Mouse (Mus musculus) hindbrain, embryonic 15.5 days (tissue): ENCODE measurements around the gene Hip1. TPM values are rescaled to one million over a fixed set of nuclear protein-coding genes. Genes with fewer than 3 reads are reported as not detected.
"Not testable (repeated sequence)": the region's sequence is repeated elsewhere in the genome, so short reads cannot be mapped to it uniquely, and the experiment has no call there.

Experiments
- ATAC-seq: fragments of 200-750 bp; cut with Nextera tagmentation; 2 replicates; pipeline ENCODE4 v1.8.0; 2017; ENCODE audit warnings: low read depth, moderate number of reproducible peaks, moderate TSS enrichment; ENCODE audit not compliant: low FRiP score
- H3K27ac ChIP-seq: fragments of 300-500 bp; sonication (generic); replicated peaks from 2 replicates; pipeline ENCODE4 v1.5.1; 2015; ENCODE audit warnings: mild to moderate bottlenecking, inconsistent platforms
- H3K27me3 ChIP-seq: fragments of 300-500 bp; sonication (generic); 2 replicates; pipeline ENCODE4 v1.6.1; 2015; ENCODE audit warnings: control low read depth, inconsistent platforms
- H3K36me3 ChIP-seq: fragments of 300-500 bp; sonication (generic); 2 replicates; pipeline ENCODE4 v1.6.1; 2015; ENCODE audit warnings: control low read depth, inconsistent platforms
- H3K4me1 ChIP-seq: fragments of 300-500 bp; sonication (generic); replicated peaks from 2 replicates; pipeline ENCODE4 v1.6.1; 2015; ENCODE audit warnings: control low read depth, inconsistent platforms
- H3K4me2 ChIP-seq: fragments of 300-500 bp; sonication (generic); 2 replicates; pipeline ENCODE4 v1.6.1; 2015; ENCODE audit warnings: moderate library complexity, mild to moderate bottlenecking, inconsistent platforms
- H3K4me3 ChIP-seq: fragments of 300-500 bp; sonication (generic); 2 replicates; pipeline ENCODE4 v1.5.1; 2015; ENCODE audit warnings: mild to moderate bottlenecking, inconsistent platforms
- H3K9ac ChIP-seq: fragments of 300-500 bp; sonication (generic); 2 replicates; pipeline ENCODE4 v1.6.1; 2015; ENCODE audit warnings: inconsistent platforms
- H3K9me3 ChIP-seq: fragments of 300-500 bp; sonication (generic); 2 replicates; pipeline ENCODE4 v1.6.1; 2016; ENCODE audit warnings: control low read depth, inconsistent platforms
- WGBS: fragments of 180-500 bp; shearing (Covaris S2); methylation state at CpG from one replicate; pipeline ENCODE4 v1.1.7; 2015; 5-methylcytosine and 5-hydroxymethylcytosine counted together
- polyA plus RNA-seq: library from polyadenylated mRNA; unstranded; fragments of >200 nt; fragmentation: Nextera tagmentation; extraction: Ambion mirVana; gene quantifications from 2 replicates; pipeline ENCODE4 v1.2.1, GENCODE M21; 2015

Gene Hip1
- polyA plus RNA-seq, 1 experiment from 2014 or later, result 39.1 TPM

DNA sequence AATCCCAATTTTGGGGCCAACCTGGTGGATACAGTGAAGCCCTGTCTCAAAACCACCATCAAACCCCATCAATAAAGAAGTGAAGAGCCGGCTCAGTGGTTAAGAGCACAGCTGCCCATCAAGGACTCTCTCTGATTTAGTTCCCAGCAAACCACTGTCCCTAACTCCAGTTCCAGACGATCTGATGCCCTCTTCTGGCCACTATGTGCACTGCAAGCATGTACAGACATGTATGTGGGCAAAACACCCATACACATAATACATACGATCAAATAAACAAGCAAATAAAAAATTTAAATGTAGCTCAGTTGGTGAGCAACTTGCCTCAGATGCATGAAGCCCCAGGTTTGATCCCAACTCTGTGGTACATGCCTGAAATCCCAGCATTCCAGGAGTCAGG lies 85.4 kb downstream of the Hip1 start:
- no peak for ATAC-seq
- Histone ChIP-seq H3K36me3 (peaks cover 28% of the 10 kb centered on the region), H3K4me2 (no peak overlapping the region), H3K27me3 (no peaks in the 10 kb centered on the region), H3K9ac (no peak overlapping the region), H3K4me1 (peaks cover 14% of the 10 kb centered on the region), H3K4me3 (no peak overlapping the region), H3K27ac (no peak overlapping the region), H3K9me3 (no peaks in the 10 kb centered on the region)
- 81% methylated on average over 3 of the region's 3 CpGs for WGBS

DNA sequence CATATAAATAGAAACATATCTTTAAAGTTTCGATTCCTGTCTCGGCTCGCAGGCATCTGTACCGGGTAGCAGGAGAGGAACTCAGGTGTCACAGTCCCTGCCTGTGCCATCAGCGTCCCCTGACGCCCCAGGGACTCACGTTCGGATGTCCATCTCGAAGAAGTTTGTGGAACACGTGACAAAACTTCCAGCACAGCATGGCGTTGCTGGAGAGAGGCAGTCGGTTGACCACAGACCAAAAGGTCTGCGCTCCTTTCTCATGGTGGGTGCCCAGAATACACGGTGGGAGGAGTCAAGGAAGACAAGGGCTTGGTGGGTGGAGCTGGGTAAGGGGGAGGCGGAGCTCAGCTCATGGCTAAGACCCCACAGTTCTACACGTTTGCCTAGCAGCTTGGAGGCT lies 87.0 kb downstream of the Hip1 start:
- Histone ChIP-seq H3K4me2 (no peak overlapping the region), H3K36me3 (peaks cover 35% of the 10 kb centered on the region), H3K27me3 (no peaks in the 10 kb centered on the region), H3K27ac (no peak overlapping the region), H3K9me3 (no peaks in the 10 kb centered on the region), H3K9ac (no peak overlapping the region), H3K4me3 (no peak overlapping the region), H3K4me1 (peaks cover 14% of the 10 kb centered on the region)
- ATAC-seq, result no peak
- WGBS, result 93% methylated on average over 16 of the region's 16 CpGs

DNA sequence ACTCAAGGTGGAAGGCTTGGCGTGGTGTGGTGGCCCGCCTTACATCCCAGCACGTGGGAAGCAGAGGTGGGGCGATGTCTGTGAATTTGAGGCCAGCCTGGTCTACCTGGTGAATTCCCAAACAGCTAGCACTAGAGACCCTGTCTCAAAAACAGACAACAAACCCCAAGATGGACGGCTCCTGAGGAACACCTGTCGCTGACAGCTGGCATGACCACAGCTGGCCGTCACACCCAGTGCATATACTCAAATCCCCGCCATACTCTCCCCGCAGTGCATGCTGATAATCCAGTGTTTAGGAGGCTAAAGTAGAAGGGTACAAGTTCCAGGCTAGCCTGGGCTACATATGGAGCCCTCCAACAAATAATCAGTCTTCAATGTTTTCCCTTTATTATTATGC lies 88.4 kb downstream of the Hip1 start:
- Histone ChIP-seq H3K27me3 (no peaks in the 10 kb centered on the region), H3K27ac (no peak overlapping the region), H3K9ac (no peak overlapping the region), H3K4me2 (no peak overlapping the region), H3K9me3 (no peaks in the 10 kb centered on the region), H3K4me1 (peaks cover 14% of the 10 kb centered on the region), H3K36me3 (peaks cover 35% of the 10 kb centered on the region), H3K4me3 (no peak overlapping the region)
- WGBS, result 96% methylated on average over 9 of the region's 9 CpGs
- no peak for ATAC-seq

DNA sequence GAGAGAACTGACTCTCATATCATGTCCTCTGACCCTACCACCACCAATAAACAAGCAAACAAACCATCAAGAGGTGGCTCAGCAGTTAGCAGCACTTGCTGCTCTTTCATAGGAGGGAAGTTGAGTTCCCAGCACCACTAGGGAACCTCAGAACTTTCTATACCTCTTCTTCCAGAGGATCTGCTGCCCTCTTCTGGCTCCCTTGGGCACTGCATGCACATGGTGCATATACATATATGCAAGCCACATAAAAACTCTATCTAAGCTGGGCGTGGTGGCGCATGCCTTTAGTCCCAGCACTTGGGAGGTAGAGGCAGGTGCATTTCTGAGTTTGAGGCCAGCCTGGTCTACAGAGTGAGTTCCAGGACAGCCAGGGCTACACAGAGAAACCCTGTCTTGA lies 90.7 kb downstream of the Hip1 start:
- Histone ChIP-seq H3K36me3 (peaks cover 52% of the 10 kb centered on the region), H3K27me3 (no peaks in the 10 kb centered on the region), H3K9ac (no peak overlapping the region), H3K4me1 (0 out of 2 replicates have a peak, but pooled peaks cover 4% of the 10 kb centered on the region), H3K4me2 (no peak overlapping the region), H3K4me3 (no peak overlapping the region), H3K9me3 (no peaks in the 10 kb centered on the region), H3K27ac (no peak overlapping the region)
- WGBS, result 98% methylated on average over 2 of the region's 2 CpGs
- no peak for ATAC-seq

DNA sequence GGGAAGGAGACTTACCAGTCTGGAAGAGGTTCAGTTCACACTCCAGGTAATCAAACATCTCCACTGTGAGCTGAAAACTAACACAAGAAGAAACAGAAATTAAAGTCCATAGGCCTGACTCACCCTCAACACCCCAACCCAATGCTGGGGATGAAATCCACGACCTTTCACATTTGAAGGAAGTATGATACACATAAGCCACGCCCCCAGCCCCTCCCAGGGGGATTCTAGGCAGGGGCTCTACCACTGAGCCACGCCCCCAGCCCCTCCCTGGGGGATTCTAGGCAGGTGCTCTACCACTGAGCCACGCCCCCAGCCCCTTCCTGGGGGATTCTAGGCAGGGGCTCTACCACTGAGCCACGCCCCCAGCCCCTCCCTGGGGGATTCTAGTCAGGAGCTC lies 93.4 kb downstream of the Hip1 start:
- H3K36me3 ChIP-seq, result peaks cover 50% of the 10 kb centered on the region
- not testable (repeated sequence) for H3K27me3 ChIP-seq, H3K4me3 ChIP-seq, H3K4me2 ChIP-seq, H3K9ac ChIP-seq, H3K27ac ChIP-seq, ATAC-seq, H3K4me1 ChIP-seq, H3K9me3 ChIP-seq
- 91% methylated on average over 5 of the region's 5 CpGs for WGBS

DNA sequence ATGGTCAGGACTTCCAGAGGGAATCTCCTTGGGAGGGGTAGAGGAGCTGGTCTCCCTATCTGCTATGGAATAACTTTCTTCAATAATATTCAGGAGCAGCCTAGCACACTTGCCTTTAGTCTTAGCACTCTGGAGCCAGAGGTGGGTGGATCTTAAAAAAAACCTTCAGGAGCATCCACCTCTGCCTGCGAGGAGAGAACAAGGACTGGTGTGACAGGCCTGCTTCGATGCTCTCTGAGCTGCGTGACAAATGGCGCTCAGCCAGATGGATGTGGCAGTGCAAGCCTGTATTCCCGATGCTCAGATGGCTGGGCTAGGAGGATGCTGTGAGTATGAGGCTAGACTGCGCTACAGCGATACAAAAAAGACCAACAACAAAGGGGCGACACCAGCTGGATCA lies 93.8 kb downstream of the Hip1 start:
- no peaks in the 10 kb centered on the region for H3K27me3 ChIP-seq
- H3K9ac ChIP-seq, result no peak overlapping the region
- no peaks in the 10 kb centered on the region for H3K9me3 ChIP-seq
- H3K27ac ChIP-seq, result no peak overlapping the region
- WGBS, result 69% methylated on average over 8 of the region's 8 CpGs
- no peak overlapping the region for H3K4me3 ChIP-seq
- 0 out of 2 replicates have a peak, but pooled peaks cover 4% of the 10 kb centered on the region for H3K4me1 ChIP-seq
- peaks cover 50% of the 10 kb centered on the region for H3K36me3 ChIP-seq
- no peak for ATAC-seq
- no peak overlapping the region for H3K4me2 ChIP-seq

DNA sequence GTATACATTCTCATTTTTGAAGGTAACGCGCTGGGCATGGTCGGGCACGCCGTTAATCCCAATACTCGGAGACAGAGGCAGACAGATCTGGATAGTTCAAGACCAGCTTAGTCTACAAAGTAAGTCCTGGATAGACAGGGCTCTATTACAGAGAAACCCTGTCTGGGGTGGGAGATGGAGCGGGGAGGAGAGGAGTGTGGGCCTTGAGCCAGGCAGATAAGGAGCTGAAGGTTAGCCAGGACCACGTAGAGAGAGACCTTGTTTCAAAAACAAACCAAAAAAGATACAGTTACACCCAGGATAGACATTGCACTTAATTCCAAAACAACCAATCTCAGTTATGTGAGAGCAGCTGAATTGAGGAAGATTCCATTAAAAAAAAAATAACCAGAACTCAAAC lies 99.2 kb downstream of the Hip1 start:
- H3K27me3 ChIP-seq, result no peaks in the 10 kb centered on the region
- 96% methylated on average over 8 of the region's 8 CpGs for WGBS
- no peaks in the 10 kb centered on the region for H3K9me3 ChIP-seq
- no peak overlapping the region for H3K27ac ChIP-seq
- no peak overlapping the region for H3K4me3 ChIP-seq
- H3K36me3 ChIP-seq, result peaks cover 52% of the 10 kb centered on the region
- no peak for ATAC-seq
- H3K4me1 ChIP-seq, result no peaks in the 10 kb centered on the region
- no peak overlapping the region for H3K9ac ChIP-seq
- H3K4me2 ChIP-seq, result no peak overlapping the region

DNA sequence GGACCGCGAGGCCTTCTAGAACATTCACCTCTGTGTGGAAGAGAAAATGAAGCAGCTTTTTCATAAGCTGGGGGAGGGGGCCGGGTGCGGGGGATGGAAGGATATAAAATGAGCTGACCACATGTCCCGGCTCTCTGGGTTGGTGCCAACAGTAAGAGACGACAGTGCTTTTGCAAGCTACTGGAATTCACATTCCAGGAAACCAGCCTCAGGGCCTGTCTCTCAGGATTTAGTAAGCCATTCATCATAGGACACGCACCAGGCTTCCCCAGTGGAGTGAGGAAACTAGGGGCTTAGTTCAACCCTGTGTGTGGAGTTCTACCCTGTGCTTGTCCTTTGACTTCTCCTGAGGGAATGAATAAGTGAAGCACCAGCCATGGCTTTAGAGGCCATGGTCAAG lies 102.5 kb downstream of the Hip1 start:
- Histone ChIP-seq H3K27ac (no peak overlapping the region), H3K9ac (no peak overlapping the region), H3K36me3 (peaks cover 48% of the 10 kb centered on the region), H3K27me3 (no peaks in the 10 kb centered on the region), H3K4me1 (no peaks in the 10 kb centered on the region), H3K4me3 (no peak overlapping the region), H3K4me2 (no peak overlapping the region), H3K9me3 (no peaks in the 10 kb centered on the region)
- WGBS, result 76% methylated on average over 7 of the region's 7 CpGs
- no peak for ATAC-seq

DNA sequence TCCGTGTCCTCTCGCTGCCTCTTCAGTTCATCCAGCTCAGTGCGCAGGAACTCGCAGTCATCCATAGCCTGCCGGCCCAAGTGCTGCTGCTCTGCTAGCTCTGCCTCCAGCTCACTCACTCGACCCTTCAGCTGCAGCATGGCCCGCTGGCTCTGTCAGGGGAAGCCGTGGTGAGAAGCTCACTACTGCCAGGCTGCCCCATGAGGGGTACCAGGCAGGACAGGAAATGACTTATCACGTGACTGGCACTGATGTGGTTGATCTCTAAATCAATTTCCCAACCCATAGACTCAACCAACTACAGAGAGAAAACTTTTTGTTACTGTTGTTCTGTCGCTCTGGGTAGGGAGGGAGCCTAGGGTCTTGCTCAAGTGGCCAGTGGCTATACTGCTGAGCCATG lies 109.9 kb downstream of the Hip1 start:
- WGBS, result 99% methylated on average over 10 of the region's 10 CpGs
- Histone ChIP-seq H3K27ac (no peak overlapping the region), H3K4me1 (no peaks in the 10 kb centered on the region)

DNA sequence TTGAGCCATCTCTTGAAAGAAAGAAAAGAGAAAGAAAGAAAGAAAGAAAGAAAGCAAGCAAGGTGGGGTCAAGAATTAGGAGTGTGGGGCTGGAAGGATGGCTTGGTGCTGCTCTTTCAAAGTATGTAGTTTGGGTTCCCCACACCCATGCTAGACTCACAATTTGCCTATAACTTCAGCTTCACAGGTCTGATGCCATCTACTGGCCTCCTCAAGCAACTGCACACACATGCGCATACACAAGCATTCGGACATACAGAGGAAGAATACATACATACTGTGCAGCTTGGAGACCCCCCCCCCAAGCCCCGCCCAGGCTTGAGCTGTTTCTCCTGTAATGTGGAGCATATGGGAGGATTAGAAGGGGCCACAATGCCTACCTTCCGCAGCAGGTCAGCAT lies 111.1 kb downstream of the Hip1 start:
- peaks cover 80% of the 10 kb centered on the region for H3K36me3 ChIP-seq
- no peaks in the 10 kb centered on the region for H3K27me3 ChIP-seq
- 97% methylated on average over 4 of the region's 4 CpGs for WGBS
- no peak overlapping the region for H3K4me3 ChIP-seq
- no peak overlapping the region for H3K27ac ChIP-seq
- no peak overlapping the region for H3K9ac ChIP-seq
- no peaks in the 10 kb centered on the region for H3K9me3 ChIP-seq
- no peak overlapping the region for H3K4me2 ChIP-seq
- no peak for ATAC-seq
- H3K4me1 ChIP-seq, result no peaks in the 10 kb centered on the region

More for the DNA sequence above, 109.9 kb downstream of the Hip1 start:
- H3K4me2 ChIP-seq, result no peak overlapping the region
- no peak overlapping the region for H3K9ac ChIP-seq
- H3K4me3 ChIP-seq, result no peak overlapping the region
- H3K9me3 ChIP-seq, result no peaks in the 10 kb centered on the region
- H3K27me3 ChIP-seq, result no peaks in the 10 kb centered on the region
- ATAC-seq, result no peak
- H3K36me3 ChIP-seq, result peaks cover 71% of the 10 kb centered on the region

DNA sequence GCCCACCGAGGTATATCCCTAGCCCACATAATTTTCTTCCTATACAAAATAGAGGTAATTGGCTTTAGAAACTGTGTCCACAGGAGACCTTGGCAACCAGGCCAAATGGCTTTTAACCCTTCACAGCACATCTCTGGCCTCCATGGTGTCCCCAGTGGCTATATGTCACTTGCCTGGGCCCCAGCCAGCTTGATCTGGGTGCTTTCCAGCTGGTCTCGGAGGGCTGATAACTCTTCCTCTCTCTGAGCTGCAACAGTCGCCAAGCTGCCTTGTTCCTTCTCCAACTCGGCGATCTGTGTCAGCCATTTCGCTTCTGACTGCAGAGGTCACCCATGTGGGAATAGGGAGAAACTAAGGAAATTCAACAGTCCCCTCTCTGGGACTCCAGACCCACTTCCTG lies 113.8 kb downstream of the Hip1 start:
- H3K27ac ChIP-seq, result no peak overlapping the region
- peaks cover 82% of the 10 kb centered on the region for H3K36me3 ChIP-seq
- ATAC-seq, result no peak
- H3K9me3 ChIP-seq, result no peaks in the 10 kb centered on the region
- H3K4me1 ChIP-seq, result no peaks in the 10 kb centered on the region
- no peak overlapping the region for H3K4me2 ChIP-seq
- H3K27me3 ChIP-seq, result no peaks in the 10 kb centered on the region
- 69% methylated on average over 6 of the region's 6 CpGs for WGBS
- no peak overlapping the region for H3K9ac ChIP-seq
- H3K4me3 ChIP-seq, result no peak overlapping the region

DNA sequence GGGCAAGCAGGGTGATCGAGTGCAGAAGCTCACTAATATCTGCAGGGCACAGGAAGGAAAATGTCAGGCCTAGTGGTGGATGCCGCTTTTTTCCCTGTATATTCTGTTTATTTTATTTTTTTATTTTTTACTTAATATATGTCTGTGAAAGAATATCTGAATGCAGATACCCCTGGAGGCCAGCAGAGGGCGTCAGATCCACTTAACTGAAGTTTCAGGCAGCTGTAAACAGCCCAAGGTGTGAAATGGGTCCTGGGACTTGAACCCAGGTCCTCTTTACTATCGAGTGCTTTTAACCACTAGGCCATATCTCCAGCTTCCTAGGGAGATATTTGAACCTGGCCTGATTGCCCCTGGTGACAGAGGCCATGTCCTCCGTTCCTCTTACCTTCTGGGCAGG lies 116.1 kb downstream of the Hip1 start:
- WGBS, result 75% methylated on average over 5 of the region's 5 CpGs
- Histone ChIP-seq H3K27ac (no peak overlapping the region), H3K4me1 (no peaks in the 10 kb centered on the region), H3K4me3 (no peak overlapping the region), H3K9ac (no peak overlapping the region), H3K9me3 (no peaks in the 10 kb centered on the region), H3K36me3 (peaks cover 84% of the 10 kb centered on the region), H3K27me3 (no peaks in the 10 kb centered on the region), H3K4me2 (no peak overlapping the region)
- ATAC-seq, result no peak

DNA sequence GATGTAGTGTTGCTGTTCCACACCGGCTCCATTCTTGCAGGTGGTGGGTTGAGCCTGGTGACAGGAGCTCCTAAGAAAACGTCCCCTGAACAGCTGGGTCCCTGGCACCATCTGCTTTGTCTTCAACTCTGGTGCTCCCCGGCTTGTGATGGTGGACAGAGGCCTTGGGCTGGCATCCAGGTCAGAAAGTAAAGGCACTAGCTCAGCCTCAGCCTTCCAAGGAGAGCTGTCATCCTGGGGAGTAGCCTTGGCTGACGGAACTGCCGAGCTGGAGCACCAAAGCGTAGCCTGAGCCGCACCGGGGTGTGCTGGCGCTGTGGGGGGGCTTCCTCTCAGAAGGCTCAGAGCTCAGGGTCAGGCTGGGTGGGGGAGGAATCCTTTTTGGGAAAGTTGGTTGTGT lies 134.7 kb downstream of the Hip1 start:
- no peak overlapping the region for H3K4me2 ChIP-seq
- WGBS, result 92% methylated on average over 9 of the region's 9 CpGs
- H3K9ac ChIP-seq, result no peak overlapping the region
- H3K27me3 ChIP-seq, result no peaks in the 10 kb centered on the region
- no peak overlapping the region for H3K27ac ChIP-seq
- H3K9me3 ChIP-seq, result no peaks in the 10 kb centered on the region
- H3K4me3 ChIP-seq, result no peak overlapping the region
- no peak for ATAC-seq
- H3K4me1 ChIP-seq, result no peaks in the 10 kb centered on the region
- peaks cover 32% of the 10 kb centered on the region for H3K36me3 ChIP-seq
